Mouse (Mus musculus) lung, adult 2 months (tissue): ENCODE results near the gene Noa1. TPM values are rescaled to one million over a fixed set of nuclear protein-coding genes. Genes with fewer than 3 reads are reported as not detected.
A peak's percentile ranks its signal among the peaks of the same experiment; 100 is the strongest.

Experiments
- DNase-seq: peaks from one replicate; pipeline ENCODE4 v3.0.0; 2022
- H3K4me1 ChIP-seq: fragments of 200-500 bp; 2 replicates; pipeline ENCODE4 v1.6.1; 2011; ENCODE audit warnings: low read length; ENCODE audit not compliant: control insufficient read depth, insufficient read depth
- H3K4me3 ChIP-seq: fragments of 200-500 bp; replicated peaks from 2 replicates; pipeline ENCODE3; 2011; ENCODE audit warnings: low read depth, mild to moderate bottlenecking, control low read depth, low read length; ENCODE audit errors: extremely low read depth
- CTCF ChIP-seq: fragments of 200-500 bp; IDR thresholded peaks from 2 replicates; pipeline ENCODE4 v1.5.1; 2011; ENCODE audit warnings: mild to moderate bottlenecking, low read length, control low read depth; ENCODE audit not compliant: insufficient read depth
- POLR2A ChIP-seq: fragments of 200-500 bp; IDR thresholded peaks from 2 replicates; pipeline ENCODE4 v1.6.1; 2011; ENCODE audit warnings: low read depth, mild to moderate bottlenecking, control low read depth, low read length, borderline replicate concordance; ENCODE audit errors: extremely low read depth
- WGBS: fragments of 180-500 bp; shearing (Covaris S2); methylation state at CpG from one replicate; pipeline ENCODE4 v1.1.7; 2018; 5-methylcytosine and 5-hydroxymethylcytosine counted together
- polyA plus RNA-seq: library from polyadenylated mRNA; depleted of rRNA; stranded (reverse); fragments of >200 nt; gene quantifications from 2 replicates; pipeline ENCODE4 v1.2.3, GENCODE M21; 2012; rRNA removed

Noa1 gene
- polyA plus RNA-seq, 1 experiment: 8.0 TPM

DNA sequence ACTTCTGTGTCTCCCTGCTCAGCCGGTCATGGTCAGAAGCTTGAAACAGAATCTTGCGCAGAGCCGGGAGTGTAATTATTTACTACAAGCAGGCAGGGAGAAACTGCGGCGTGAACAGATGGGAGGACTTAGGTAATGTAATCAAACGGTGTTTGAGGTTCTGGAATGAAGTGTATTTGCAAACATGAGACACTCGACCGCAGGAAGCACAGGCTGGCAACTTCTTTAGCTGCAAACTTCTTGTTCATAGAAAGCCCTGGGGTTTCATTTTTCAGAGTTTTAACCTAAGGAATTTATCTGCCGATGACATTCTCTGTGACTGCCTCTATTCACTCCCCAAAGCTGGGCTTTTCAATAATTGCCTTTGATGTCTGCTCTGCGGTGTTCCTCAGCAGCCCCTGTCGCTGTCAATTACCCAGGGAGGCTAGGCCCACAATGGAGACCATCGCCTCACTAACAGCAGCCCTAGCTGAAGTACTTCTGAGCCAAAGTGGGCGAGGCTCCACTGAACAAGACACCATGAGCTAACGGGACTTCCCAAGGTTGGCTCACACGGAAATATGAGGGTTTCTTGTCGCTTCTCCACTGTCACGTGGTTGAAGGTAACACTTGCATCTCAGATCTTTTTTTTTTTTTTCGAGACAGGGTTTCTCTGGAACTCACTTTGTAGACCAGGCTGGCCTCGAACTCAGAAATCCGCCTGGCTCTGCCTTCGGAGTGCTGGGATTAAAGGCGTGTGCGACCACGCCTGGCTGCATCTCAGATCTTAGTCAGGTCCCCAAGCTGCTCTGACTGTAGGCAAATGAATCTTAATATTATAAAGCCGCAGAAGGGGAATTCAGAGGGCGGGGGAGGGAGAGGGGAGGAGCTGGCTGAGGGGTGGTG lies 63.9 kb downstream of the Noa1 start:
- peak; percentile 14 for DNase-seq
- H3K4me3 ChIP-seq: peak overlapping the region; percentile 73
- WGBS: 24% methylated on average over 26 of the region's 26 CpGs

DNA sequence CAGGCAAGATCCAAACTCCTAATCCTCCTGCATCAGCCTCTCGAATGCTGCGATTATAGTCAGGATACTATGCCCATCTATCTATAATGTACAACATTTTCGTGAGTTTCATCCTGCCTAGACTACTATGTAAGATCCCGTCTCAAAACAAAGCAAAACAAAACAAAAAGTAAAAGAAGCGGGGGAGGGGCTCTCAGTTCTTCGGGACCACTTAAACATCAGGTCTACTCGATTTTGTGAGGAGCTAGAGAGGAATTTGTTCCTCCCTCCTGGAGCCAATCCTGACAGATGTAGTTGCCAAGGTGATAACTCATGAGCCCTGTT lies 64.5 kb downstream of the Noa1 start:
- DNase-seq: no peak
- WGBS: 23% methylated on average over 7 of the region's 7 CpGs
- H3K4me3 ChIP-seq: peak overlapping the region; percentile 73

More for the DNA sequence above, 63.9 kb downstream of the Noa1 start:
- TF ChIP-seq CTCF (no peak), POLR2A (no peak; the same call in 1 of the 2 replicates)
- no peaks in the 10 kb centered on the region for H3K4me1 ChIP-seq

DNA sequence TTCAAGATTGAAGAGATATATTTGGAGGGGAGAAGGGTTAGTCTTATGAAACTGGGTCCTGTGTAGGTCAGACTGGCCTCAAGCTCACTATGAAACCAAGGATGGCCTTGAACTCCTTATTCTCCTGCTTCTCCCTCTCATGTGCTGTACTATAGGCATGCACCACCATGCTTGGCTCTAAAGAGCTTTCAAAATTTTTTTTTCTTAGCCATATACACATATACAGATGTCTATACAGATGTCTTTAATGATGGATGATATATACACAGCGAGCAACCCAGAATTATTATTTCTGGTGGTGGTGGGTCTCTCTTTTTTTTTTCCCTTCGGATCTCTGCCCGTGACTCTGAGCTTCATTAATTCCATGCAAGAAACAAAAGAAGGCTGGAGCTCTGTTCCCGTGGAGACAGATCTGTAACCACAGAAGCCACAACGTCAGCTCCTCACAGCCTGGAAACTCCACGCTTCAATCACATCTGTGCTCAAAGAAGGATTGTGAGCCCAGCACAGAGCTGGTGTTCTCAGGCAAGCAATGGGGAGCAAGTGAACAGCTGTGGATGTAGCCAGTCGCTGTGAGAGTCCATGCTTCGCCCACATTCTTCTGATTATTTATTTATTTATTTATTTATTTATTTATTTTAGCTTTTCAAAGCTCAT lies 65.4 kb downstream of the Noa1 start:
- Histone ChIP-seq H3K4me1 (no peaks in the 10 kb centered on the region), H3K4me3 (no peak overlapping the region)
- WGBS: 67% methylated on average over 8 of the region's 8 CpGs
- no peak for TF ChIP-seq POLR2A
- no peak for TF ChIP-seq CTCF
- no peak for DNase-seq

More for the DNA sequence above, 64.5 kb downstream of the Noa1 start:
- TF ChIP-seq POLR2A (no peak), CTCF (no peak)
- H3K4me1 ChIP-seq: no peaks in the 10 kb centered on the region

Other genes with a start within 250 kb of the Noa1 start
- 592 and 698 TPM in 2 replicates for gene Hopx, start 195.0 kb downstream of the Noa1 start, polyA plus RNA-seq
- 2.4 and 3.5 TPM in 2 replicates for gene Spink2, start 98.6 kb downstream of the Noa1 start, polyA plus RNA-seq
- 6.7 and 7.3 TPM in 2 replicates for gene Rest, start 44.6 kb downstream of the Noa1 start, polyA plus RNA-seq
- 18.2 and 18.6 TPM in 2 replicates for gene Polr2b, start 63 bp upstream of the Noa1 start, polyA plus RNA-seq
- gene Igfbp7, start 98.0 kb upstream of the Noa1 start, polyA plus RNA-seq: 2,523 and 4,787 TPM in 2 replicates